Mouse (Mus musculus): ENCODE measurements around the gene Cdc42.

Cdc42 gene

DNA sequence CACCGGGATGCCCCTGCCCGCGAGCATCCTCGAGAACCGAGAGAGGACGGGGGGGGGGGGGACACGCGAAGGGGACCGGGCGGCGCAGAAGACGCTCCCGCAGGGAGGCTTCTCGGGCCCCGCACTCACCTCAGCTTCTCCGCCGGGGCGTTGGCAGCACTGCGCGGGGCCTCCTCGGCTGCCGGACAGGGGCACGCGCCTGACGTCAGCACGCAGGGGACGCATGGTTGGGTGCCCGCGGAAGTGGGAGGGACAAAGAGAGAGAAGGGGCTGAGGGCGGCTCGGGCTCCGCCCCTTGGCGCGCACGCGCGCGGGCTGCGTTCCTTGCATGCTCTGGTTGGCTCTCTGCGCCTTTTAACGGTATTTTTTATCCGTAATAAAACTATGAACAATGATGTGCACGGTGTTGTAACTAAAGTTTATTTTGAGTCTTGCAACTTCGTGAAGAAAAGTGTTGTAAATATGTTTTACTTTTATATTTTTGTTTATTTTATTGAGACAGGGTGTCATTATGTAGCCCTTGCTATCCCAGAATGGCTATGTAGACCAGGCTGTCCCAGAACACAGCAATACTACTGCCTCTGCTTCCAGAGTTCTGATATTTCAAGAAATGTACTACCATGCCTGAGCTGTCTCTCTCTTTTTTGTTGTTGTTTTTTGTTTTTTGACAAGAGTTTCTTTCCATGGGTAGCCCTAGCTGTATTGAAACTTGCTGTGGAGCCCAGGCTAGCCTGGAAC, at the start of gene Cdc42:
Gene Cdc42, minus strand, starts transcription at position 204 of the 738 bp plus-strand sequence.
- DNase-seq (ENCODE audit: low read depth, low spot score) = peak; percentile 96

DNA sequence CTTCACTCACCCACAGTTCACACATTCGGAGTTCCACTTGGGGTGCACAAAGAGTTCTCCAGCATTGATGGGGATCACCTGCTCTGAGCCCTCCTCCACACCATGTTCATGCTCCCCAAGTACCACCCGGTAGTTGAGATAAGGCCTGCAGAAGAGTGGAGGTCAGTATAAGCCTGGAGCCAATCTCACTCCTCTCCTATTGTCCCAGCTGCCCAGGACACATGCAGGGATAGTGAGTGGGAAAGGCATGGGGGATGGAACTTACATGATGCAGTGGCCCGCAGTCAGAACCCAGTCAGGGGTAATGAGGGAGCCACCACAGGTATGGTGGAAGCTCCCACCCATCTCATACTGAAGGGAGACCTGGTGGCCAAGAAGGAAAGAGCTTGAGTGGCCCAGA, 48.1 kb upstream of the Cdc42 start:
- no peak for DNase-seq (ENCODE audit: low read depth, low spot score)

DNA sequence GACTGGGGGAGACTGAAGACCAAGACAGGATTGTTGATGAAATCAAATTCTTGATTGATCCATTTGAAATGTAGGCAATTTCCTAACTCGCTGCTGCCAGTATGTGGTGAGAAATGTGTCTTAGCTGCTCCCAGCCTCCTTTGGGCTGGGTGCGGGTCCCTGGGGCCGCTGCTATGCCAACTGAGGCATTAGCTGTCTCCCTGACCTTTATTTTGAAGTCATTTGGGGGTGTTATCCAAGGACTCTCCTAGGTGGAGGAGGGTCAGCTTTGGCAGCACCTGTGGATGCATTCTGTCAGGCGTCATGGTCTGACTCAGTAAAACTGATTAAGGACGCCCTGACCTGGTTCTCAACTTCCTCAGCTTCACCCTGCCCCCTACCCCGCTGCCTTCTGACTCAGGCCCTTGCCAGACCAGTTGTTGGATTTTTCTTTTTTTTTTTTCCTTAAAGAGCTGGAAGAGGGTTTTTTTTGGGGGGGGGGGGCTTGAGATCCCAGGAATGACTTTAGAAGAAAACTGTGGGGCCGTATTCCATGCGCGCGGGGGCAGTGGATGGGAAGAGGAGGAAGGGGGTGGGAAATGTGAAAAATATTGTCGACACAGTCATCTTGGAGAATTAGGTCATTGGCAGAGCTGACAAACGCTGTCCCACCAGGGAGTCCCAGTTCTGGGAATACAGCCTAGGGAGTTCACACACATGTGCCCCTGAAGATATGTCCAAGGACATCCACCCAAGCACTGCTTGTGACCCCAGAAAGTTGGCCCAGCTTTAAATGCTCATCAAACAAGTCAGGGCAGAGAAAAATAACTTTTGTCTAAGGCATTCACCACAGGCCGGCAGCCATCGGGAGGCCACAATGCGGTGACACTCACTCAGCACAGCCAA, 39.4 kb upstream of the Cdc42 start:
- DNase-seq (ENCODE audit: low read depth, low spot score) = no peak

DNA sequence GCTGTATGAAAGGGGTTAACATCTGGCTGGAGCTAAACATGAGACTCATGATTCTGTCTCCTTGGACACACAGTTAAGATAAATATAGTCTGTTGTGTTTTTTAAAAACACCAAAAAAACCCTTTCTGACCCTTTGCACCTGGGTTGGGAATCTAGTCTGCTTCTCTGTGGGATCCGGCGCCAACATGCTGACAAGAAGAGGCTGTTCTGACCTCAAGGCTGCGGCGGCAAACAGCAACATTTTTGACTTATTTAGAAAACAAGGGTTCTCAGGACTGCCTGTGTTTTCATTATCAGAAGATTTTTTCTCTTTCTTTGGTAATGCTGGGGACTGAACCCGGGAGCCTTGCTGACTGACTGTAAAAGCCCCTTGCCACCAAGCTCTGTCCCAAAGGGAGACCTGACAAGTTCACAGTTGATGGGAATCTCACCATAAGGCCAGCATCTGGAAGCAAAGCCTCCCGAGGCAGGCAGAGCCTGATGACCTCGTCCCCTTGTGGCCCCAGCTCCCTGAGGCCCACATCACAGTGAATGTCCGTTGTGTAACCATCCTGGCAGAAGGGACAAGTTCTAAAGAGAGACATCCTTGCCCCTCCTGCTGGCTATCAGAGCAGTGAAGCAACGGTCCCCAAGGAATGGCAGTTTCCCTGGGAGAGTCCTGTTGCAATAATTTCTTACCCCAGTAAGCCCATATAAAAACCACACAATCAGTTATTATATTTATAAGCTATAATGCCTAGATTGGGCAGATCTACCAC, 36.0 kb upstream of the Cdc42 start:
- no peak for DNase-seq (ENCODE audit: low read depth, low spot score)

DNA sequence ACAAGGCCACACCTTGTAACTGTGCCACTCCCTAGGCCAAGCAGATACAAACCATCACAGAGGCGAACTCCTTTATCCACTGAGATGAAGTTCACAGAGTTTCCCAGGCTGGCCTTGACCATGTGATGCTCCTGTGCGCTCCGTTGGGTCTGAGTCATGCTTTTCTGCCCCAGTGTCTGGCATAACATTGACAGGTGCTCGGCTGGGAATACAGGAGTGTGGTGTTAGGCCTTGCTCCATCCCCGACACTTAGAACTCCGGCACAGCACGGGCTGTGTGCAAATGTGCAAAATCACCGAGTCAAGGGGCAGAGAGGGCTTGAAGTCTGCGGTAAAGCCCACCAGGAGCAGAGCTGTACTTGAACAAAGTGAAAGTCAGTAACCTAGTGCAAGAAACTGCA, 35.4 kb upstream of the Cdc42 start:
- DNase-seq (ENCODE audit: low read depth, low spot score) = no peak

DNA sequence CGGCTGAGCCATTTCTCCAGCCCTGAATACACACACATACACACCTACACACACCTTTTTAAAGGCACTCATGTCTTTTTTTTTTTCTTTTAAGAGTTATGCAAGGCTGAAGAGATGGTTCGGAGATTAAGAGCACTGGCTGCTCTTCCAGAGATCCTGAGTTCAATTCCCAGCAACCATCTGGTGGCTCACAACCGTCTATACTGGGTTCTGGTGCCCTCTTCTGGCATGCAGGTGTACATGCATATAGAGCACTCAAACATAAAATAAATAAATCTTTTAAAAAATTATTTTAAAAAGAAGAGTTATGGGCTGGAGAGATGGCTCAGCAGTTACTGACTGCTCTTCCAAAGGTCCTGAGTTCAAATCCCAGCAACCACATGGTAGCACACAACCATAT, 33.8 kb upstream of the Cdc42 start:
- DNase-seq (ENCODE audit: low read depth, low spot score) = no peak

DNA sequence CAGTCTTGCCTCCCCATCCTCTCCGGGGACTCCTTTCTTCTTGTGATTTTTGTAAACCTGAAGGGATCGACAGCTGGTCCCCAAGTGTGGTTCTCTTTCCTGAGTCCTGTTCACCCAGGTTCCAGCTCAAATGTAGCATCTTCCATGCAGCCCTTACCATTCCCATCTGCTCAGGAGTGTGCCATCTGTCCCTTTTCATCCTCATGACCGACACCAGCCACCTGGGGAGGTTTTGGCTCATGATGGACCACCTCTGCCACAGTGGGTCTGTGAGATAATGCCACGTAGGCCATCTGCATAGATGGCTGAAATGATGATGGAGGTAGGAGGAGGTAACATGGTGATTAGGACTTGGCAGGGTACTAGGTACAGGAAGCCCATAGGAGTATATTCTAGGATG, 32.7 kb upstream of the Cdc42 start:
- no peak for DNase-seq (ENCODE audit: low read depth, low spot score)

DNA sequence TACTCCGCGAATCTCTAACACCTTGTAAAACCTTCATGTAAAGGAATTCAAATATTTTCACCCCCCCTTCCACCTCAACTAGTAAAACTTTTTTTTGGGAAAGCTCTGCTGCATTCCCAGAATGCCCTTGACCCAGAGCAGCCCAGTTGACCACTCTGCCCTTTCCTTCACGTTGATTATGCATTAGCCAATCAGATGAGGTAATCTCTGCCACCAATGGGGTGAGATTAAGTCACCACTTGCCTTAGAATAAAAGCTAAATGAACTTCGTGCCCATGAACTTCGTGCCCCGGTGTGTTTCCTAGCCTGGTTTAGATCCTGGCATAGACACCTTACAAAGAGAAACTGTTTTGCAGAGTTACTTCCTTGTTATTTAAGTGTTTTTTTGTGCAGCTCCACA, 31.5 kb upstream of the Cdc42 start:
- DNase-seq (ENCODE audit: low read depth, low spot score) = no peak

DNA sequence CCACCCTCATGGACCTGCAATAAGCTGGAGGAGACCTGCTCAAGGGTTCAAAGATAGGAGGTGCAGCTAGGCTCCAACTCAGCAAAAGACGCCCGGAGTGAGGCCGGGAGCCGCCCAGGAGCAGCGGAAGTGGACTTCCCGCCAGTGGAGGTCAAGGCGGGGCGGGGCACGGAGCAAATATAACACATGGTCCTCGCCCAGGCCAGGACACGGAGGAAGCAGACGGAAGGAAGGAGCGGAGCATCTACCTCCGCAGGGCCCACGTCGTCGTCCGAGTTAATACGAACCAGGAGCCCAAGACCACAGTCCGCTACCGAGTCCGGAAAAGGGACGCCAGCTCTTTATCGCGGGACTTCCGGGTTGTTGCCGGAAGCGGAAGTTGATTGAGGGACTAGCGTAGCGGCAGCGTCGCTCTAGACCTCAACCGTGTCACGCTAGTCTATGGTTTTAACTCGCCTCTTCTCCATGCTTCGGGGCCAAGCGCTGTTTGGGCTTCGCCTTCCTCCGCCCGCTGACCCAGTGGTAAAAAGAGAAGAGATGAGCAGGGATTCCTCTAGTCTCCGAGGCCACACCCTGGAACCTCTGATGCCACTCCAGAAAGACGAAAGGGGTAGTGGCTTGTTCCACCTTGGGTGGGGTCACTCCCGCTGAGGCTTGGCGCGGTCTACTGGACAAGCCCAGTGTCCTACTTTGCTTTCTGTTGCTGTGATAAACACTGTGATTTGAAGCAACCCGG, 30.7 kb upstream of the Cdc42 start:
- peak; percentile 88 for DNase-seq (ENCODE audit: low read depth, low spot score)

DNA sequence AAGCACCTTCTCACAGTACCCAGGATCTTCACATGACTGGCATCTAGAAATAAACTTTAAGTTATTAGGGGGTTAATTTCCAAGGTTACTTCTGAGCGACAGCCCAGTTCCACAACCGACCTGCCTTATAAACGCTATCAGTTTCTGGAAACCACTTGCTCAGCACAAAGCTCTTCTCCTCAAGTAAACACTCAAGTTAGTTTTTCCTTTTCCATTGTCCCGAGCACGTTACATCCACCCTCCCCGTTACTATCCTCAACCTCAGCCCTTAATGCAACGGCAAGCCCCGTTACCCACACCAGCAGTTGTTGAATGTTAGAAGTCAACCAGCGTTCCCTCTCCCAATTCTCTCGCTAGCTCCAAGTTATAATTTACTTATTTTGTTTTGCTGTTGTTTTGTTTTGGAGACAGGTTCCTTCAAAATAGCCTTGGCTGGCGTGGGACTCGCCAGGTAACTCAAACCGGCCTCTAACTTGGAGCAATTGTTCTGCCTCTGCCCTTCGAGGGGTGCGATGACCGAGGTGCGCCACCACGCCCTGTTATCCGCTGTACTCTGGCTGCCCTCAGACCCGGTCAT, 30.1 kb upstream of the Cdc42 start:
- no peak for DNase-seq (ENCODE audit: low read depth, low spot score)

DNA sequence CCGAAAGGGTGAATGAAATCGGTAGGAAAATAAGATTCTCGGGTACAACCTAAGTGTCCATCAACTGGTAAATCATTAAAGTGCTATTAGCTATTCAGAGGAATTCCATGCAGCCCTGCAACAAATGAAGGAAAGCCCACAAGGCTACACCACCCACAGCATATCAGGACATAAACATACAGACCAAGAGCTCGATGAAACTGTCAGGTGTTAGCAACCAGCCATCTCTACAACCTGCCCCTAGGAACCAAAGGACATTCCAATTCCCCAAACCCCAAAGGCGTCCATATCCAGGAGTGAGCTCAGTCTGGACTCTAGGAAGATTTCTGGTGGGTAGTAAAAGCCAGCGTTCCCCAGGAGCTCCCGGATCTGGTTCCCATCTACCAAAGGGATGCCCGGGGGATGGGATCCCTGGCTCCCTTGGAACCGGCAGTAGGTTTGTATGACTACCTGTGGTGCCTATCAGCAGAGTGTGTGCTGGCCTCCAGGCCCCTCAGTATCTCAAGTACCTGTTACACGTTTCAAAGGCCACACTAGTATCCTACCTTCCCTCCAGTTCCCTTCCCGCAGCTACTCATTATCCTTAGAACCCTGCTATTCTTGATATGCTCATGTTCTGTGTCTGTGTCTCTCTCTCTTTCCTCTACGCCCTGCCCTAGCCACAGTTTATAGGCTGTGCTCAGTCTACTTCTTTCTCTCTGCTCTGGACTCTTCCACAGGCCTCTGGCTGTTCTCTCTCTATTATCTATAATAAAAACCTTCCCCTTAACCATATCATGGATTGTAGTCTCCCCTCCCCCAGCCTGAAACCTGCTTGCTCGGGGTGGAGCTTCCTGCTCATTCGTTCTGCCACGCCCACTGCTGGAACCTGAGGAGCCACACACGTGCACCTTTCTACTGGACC, 23.4 kb upstream of the Cdc42 start:
- no peak for DNase-seq (ENCODE audit: low read depth, low spot score)

DNA sequence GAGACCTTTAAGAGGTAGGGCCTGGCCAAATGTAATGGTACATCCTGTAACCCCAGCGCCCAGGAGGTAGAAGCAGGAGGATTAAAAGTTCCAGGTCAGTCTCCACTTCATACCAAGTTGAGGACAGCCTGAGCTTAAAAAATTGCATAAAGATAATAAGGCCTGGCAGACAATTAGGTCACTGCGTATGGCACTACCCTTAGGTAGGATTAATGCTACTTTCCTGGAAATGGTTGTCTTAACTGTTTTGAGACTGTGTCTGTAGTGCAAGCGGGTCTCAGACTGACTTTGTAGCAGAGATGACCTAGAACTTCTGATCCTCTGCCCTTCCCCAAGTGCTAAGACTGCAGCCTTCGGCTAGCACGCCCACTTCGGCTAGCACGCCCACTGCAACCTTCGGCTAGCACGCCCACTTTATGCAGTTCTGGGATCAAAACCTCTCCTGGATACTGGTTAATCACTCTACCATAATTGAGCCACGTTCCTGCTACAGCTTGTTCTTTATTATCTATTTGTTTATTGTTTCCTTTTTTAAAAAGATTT, 22.3 kb upstream of the Cdc42 start:
- DNase-seq (ENCODE audit: low read depth, low spot score) = no peak

DNA sequence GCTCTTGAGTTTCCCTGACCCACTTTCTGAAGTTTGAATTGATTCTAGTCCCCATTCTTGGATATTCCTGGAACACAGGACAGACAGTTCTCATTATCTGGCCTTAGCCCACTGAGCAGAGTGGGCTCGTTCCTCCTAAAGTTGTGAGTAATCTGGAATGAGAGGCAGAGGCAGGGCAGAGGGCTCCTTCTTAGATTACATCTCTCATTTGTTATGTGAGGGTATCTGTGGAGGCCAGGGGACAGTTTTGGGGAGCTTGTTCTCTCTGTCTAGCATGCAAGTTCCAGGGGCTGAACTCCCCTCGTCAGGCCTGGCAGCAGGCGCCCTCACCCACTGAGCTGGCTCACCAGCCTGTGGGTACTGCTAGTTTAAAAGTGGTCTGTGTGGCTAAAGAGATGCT, 21.6 kb upstream of the Cdc42 start:
- DNase-seq (ENCODE audit: low read depth, low spot score) = no peak

DNA sequence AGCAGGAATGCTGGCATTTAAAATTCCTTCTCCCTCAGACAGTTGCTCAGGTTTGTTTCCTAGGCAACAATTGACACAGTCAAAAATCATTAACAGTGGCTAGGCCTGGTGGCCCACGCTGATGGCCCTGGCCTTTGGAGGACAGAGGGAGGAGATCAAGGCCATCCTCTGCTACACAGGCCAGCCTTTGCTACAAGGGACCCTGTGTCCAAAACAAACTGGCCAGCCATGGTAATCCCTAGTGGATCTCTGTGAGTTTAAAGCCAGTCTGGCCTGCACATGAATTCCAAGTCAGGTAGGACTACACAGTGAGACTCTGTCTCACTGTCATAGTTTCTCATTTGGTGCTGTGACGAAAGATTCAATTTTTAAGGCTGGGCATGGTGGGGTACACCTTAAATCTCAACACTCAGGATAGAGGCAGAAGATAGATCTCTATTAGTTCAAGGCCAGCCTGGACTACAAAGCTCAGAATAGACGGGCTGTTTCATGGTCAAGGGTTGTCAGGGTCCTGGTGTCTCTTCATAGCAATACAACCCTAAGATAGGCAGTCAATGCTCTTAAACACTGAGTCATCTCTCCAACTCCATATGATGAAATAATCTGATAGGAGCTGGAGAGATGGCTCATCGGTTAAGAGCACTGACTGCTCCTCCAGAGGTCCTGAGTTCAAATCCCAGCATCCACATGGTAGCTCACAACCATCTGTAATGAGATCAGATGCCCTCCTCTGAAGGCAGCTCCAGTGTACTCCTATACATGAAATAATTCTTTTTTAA, 20.2 kb upstream of the Cdc42 start:
- DNase-seq (ENCODE audit: low read depth, low spot score) = no peak

DNA sequence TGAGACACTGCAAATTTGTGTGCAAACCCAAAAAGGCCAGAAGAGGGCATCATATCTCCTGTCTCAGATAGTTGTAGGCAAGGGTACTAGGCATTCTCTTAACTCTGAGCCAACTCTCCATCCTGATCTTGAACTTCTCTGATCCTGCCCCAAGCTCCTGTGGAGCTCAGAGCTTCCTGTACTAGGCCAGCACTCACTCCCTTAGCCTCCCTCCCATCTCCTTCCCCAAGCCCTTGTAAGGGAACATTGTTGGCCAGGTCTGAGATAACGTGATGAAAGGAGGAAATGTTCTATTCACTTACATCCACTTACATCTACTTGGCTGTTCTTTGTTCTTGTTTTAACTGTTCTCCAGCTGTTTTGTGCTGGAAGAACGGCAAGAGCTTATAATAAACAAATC, 19.3 kb upstream of the Cdc42 start:
- DNase-seq (ENCODE audit: low read depth, low spot score) = no peak

DNA sequence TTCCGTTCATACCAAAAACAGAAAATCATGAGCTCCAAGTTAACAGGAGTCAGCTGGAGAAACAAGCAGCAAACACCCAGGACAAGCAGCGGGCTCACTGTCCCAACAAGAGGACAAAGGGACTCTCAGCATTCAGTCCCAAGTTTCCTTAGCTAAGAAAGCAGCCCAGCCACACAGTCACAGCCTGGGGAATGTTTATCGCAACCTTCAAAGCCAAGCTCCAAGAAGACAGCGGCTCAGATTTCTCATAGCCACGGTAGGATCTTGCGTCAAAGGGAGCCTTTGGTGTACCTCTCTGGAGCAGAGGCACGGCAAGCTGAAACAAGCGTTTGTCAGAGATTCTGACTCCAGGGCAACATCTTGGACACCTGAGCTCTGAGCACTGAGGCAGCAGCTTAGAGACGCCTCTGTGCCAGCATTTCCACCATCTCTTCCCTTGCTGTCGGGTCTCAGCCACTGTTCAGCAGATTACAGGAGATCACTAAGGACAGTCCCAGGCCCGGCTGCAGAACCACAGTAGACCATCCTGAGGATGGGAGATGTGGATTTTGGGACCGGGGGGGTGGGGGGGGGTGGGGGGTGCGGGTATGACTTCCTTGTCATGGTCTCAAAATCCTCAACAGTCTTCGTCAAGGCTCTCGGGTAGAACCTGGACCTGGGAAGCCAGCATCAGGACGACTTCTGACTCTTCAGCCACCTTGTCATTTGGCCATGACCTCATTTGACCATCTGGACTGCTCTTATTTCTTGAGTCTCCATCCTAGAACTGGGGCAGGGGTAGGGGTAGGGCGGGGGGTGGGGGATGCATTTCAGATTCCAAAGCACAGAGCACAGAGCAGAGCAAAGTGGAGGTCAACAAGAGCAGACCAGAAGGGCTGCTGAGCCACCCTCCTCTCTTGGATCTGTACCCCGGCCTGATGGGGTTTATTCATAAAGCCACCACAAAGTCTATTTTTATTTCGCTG, 18.1 kb upstream of the Cdc42 start:
- peak; percentile 65 for DNase-seq (ENCODE audit: low read depth, low spot score)

DNA sequence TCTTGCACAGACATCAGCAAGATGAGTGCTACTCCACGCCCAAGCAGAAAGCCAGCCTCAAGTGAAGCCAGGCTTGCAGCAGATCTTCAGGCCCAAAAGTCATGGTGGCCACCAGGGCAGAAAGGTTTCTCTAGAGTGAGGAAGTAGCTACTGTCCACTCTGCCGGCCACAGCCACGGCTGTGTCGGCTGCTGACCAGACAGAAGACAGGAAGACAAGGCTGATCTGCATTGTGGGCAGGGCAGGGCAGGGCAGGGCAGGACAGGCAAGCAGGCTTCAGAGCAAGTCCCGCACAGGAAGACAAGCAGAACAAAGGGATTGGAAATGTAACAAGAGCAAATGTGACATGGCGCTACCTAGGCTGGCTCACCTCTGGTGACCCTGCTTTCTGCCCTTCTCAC, 16.2 kb upstream of the Cdc42 start:
- DNase-seq (ENCODE audit: low read depth, low spot score) = no peak
